Mouse (Mus musculus): ENCODE measurements around the gene Smoc1.

Gene Smoc1

GRCm38 (mm10) chr12:81225966-81226577 is 199.5 kb downstream of the Smoc1 start:
- DNase-seq (ENCODE audit: low spot score in 2 of 2) = no peak

- DNase-seq (ENCODE audit: low spot score in 2 of 2) = no peak
These were observed 200.0 kb downstream of the Smoc1 start for GRCm38 (mm10) chr12:81226590-81226989.

- no peak for DNase-seq (ENCODE audit: low spot score in 2 of 2)
These were observed 201.3 kb downstream of the Smoc1 start for GRCm38 (mm10) chr12:81227767-81228460.

GRCm38 (mm10) chr12:81233746-81234380 is 207.3 kb downstream of the Smoc1 start:
- no peak for DNase-seq (ENCODE audit: low spot score in 2 of 2)

GRCm38 (mm10) chr12:81235456-81236330 is 209.1 kb downstream of the Smoc1 start:
- DNase-seq (ENCODE audit: low spot score in 2 of 2) = no peak
